Mouse (Mus musculus): Measurements from ENCODE around the gene Rapgef4.

DNA sequence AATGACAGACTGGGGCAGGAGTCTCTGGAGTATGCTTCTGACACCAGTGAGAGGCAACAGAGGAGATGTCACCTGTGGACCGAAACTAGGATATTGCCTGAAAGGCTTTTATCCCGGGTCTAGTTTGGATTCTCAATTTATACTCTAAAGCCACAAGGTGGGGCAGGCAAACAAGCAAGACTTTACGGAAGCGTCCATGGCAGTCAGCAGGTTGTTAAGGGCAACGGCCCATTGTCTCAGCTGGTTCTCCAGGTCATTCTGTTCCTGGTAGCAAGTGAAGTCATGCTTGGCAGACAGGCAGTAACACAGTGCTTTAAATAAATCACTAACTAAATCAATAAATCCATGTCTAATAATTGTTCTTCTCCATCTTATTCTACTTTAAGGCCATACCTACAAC, 24.6 kb upstream of the Rapgef4 start:
- no peak for TF ChIP-seq CTCF (IDR thresholded peaks at IDR 0.05; ENCODE audit: extremely low read depth, insufficient read depth, insufficient read length, insufficient replicate concordance)
- no peak for TF ChIP-seq POLR2A (IDR thresholded peaks at IDR 0.05; ENCODE audit: low read depth, low read length)

Measured in spleen, adult 2 months (tissue).